Mouse (Mus musculus) stomach, postnatal 0 days (tissue): ENCODE measurements at regions not wholly inside any gene's neighbourhood (a gene's known extent, or its start where the extent isn't known, plus 50 kb on each side); places are given as distances from the start of the nearest gene placed in this dataset.

Experiments used
- CTCF ChIP-seq: IDR thresholded peaks from 2 replicates; pipeline ENCODE4 v1.5.1; 2016; ENCODE audit warnings: antibody characterized with exemption, low read depth, mild to moderate bottlenecking, moderate library complexity
- EP300 ChIP-seq: optimal IDR thresholded peaks from 2 replicates; pipeline ENCODE3; 2016; ENCODE audit warnings: antibody characterized with exemption

GRCm38 (mm10) chr1:119187301-119187700, 133.9 kb upstream of the Gli2 start:
- TF ChIP-seq CTCF (no peak), EP300 (no peak)
